Mouse (Mus musculus) liver, embryonic 11.5 days (tissue): Measurements from ENCODE around the gene Lpar2. TPM values are rescaled to one million over a fixed set of nuclear protein-coding genes. Genes with fewer than 3 reads are reported as not detected.

Experiments
- ATAC-seq: fragments of 200-750 bp; cut with Nextera tagmentation; replicated peaks from 2 replicates; pipeline ENCODE4 v1.8.0; 2017; ENCODE audit warnings: moderate number of reproducible peaks, mild to moderate bottlenecking, moderate TSS enrichment, moderate library complexity; ENCODE audit not compliant: low FRiP score
- DNase-seq: peaks from one replicate; pipeline ENCODE4 v3.0.0-alpha.2; 2017; ENCODE audit warnings: low spot score
- H3K27ac ChIP-seq: fragments of 300-500 bp; sonication (generic); 2 replicates; pipeline ENCODE4 v1.5.1; 2014; ENCODE audit warnings: mild to moderate bottlenecking, low read depth, low read length, control low read depth
- H3K27me3 ChIP-seq: fragments of 300-500 bp; sonication (generic); replicated peaks from 2 replicates; pipeline ENCODE4 v1.6.1; 2014; ENCODE audit warnings: low read length, mixed read lengths; ENCODE audit not compliant: control insufficient read depth, insufficient read depth
- H3K36me3 ChIP-seq: fragments of 300-500 bp; sonication (generic); 2 replicates; pipeline ENCODE4 v1.6.1; 2014; ENCODE audit warnings: mild to moderate bottlenecking, low read length, moderate library complexity, mixed read lengths; ENCODE audit not compliant: control insufficient read depth, insufficient read depth
- H3K4me1 ChIP-seq: fragments of 300-500 bp; sonication (generic); replicated peaks from 2 replicates; pipeline ENCODE4 v1.6.1; 2014; ENCODE audit warnings: low read length, mixed read lengths; ENCODE audit not compliant: control insufficient read depth, insufficient read depth
- H3K4me2 ChIP-seq: fragments of 300-500 bp; sonication (generic); 2 replicates; pipeline ENCODE4 v1.6.1; 2014; ENCODE audit warnings: mild to moderate bottlenecking, control low read depth, moderate library complexity
- H3K4me3 ChIP-seq: fragments of 300-500 bp; sonication (generic); 2 replicates; pipeline ENCODE4 v1.5.1; 2014; ENCODE audit warnings: low read depth, low read length, control low read depth
- H3K9ac ChIP-seq: fragments of 300-500 bp; sonication (generic); 2 replicates; pipeline ENCODE4 v1.6.1; 2014; ENCODE audit warnings: low read depth, low read length, control low read depth
- H3K9me3 ChIP-seq: fragments of 300-500 bp; sonication (generic); 2 replicates; pipeline ENCODE4 v1.6.1; 2016; ENCODE audit warnings: low read length, inconsistent platforms, mixed read lengths; ENCODE audit not compliant: control insufficient read depth
- WGBS: fragments of 180-500 bp; shearing (Covaris S2); extraction: QIAGEN DNeasy Blood & Tissue Kit; methylation state at CpG from one replicate; pipeline ENCODE4 v1.1.7; 2014; 5-methylcytosine and 5-hydroxymethylcytosine counted together
- polyA plus RNA-seq: library from polyadenylated mRNA; unstranded; fragments of >200 nt; fragmentation: Nextera tagmentation; extraction: Ambion mirVana; gene quantifications from 2 replicates; pipeline ENCODE4 v1.2.1, GENCODE M21; 2014

Gene Lpar2
- polyA plus RNA-seq, 1 experiment from 2014 or later = 0.44 TPM

DNA sequence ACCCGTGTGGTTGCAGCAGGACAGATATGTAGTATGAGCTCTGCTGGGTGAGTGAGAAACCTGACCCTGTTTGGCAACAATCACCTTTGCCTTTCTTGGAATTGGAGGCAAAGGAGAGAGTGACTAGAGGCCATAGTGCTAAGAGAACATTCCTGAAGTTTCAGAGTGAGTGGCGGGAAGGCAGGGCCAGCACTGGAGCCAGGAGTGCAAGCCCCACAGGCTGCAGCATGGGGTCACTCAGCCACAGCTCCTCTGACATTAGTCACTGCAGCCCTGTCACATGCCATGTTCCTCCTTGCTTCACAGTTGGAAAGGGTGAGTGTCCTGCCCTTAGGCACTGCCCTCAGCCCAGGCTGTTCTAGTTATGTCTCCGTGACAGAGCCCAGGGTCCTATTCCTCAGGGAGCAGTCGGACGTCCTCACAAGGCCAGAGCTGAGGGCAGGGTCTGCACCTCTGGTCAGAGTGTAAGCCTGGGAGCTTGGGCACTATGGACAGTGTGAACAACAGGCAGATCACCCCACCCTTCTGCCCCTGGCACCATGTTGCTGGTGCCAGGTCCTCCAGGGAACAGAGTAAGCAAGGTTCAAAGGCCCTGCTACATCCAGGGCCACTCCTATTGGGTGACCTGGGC, 45.6 kb downstream of the Lpar2 start:
- ATAC-seq (no peak), DNase-seq (no peak)
- Histone ChIP-seq H3K27ac (no peak overlapping the region), H3K36me3 (no peaks in the 10 kb centered on the region), H3K27me3 (peaks cover 3% of the 10 kb centered on the region; the same call in 1 of the 2 replicates), H3K9ac (no peak overlapping the region), H3K4me3 (no peak overlapping the region), H3K4me1 (no peaks in the 10 kb centered on the region), H3K9me3 (no peaks in the 10 kb centered on the region), H3K4me2 (no peak overlapping the region)
- 68% methylated on average over 5 of the region's 5 CpGs for WGBS

DNA sequence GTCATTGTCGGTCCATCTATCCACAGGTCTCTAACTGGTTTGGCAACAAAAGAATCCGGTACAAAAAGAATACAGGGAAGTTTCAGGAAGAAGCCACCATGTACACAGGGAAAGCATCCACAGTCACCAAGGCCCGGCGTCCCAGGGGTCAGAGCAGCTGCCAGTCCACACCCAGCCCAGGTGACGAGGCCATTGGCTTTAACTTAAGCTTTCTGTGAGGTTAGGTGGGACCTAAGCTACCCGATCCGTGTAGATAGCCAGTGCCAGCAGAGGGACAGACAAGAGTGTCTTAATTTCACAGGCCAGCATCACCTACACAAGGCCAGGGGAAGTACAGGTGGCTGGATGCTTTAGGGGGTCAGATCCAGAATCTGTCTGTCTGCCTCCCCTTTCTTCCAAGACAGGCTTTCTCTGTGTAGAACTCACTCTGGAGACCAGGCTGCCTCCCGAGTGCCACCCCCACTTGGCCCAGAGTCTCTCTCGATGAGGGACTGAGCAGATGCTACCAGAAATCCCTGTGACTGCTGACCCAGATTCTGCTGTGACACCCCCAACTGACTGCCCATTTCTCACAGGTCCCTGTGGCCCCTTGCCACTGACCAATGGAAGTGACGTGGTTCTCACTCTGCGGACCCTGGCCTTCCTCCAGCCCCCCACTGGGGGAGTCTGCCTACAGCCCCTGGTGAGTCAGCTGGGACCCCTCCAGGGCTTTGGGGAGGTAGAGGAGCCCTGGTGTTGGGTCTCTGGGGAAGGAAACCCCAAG, 48.0 kb downstream of the Lpar2 start:
- Histone ChIP-seq H3K27me3 (peaks cover 5% of the 10 kb centered on the region; the same call in 1 of the 2 replicates), H3K4me3 (no peak overlapping the region), H3K4me2 (no peak overlapping the region), H3K9me3 (no peaks in the 10 kb centered on the region), H3K36me3 (no peaks in the 10 kb centered on the region), H3K4me1 (no peaks in the 10 kb centered on the region), H3K9ac (no peak overlapping the region), H3K27ac (no peak overlapping the region)
- WGBS = 76% methylated on average over 11 of the region's 11 CpGs
- no peak for DNase-seq
- ATAC-seq = no peak

DNA sequence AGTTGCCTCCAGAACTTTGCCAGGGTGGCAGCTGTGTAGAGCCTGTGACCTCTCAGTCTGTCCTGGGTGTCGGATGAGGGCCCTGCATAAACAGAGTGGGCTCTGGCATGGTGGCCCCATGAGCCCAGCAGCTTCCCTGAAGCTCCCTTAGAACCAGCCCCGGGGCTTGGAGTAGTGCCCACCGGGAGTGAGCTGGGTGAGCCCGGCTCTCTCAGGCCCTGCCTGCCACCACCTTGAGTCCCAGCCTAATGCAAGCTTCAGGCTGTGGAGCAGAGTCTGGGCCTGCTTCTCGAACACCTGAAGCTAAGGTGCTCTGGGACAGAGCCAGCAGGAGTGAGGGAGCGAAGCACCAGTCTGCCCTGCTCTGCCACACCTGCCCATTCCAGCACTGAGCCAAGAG, 48.7 kb downstream of the Lpar2 start:
- Histone ChIP-seq H3K4me2 (no peak overlapping the region), H3K27me3 (peaks cover 8% of the 10 kb centered on the region; the same call in 1 of the 2 replicates)
- WGBS = 81% methylated on average over 6 of the region's 6 CpGs

DNA sequence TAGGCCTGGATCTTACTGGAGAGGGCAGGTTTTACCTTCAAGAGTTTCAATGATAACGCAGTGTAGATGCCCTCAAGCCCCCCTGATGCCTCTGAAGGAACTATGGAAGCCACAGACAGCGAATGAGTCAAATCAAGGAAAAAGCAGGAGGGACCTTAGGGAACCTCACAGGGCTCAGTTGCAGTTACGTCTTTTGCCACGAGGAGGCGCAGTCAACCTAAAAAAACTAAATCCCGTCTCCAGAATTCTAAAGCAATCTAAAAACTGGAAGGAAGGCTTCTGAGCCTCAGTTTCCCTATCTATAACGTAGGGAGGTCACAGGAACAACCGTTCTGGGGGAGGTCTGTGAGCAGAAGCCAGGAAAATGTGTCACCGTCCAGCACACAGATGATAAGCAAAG, 51.9 kb downstream of the Lpar2 start:
- no peak overlapping the region for H3K27ac ChIP-seq
- H3K4me1 ChIP-seq = no peaks in the 10 kb centered on the region
- H3K27me3 ChIP-seq = peaks cover 21% of the 10 kb centered on the region
- WGBS = 10% methylated on average over 9 of the region's 9 CpGs
- no peak overlapping the region for H3K4me2 ChIP-seq
- H3K36me3 ChIP-seq = no peaks in the 10 kb centered on the region
- H3K9me3 ChIP-seq = no peaks in the 10 kb centered on the region
- H3K9ac ChIP-seq = no peak overlapping the region
- H3K4me3 ChIP-seq = no peak overlapping the region
- ATAC-seq = no peak
- no peak for DNase-seq

More for the DNA sequence above, 48.7 kb downstream of the Lpar2 start:
- H3K36me3 ChIP-seq = no peaks in the 10 kb centered on the region
- H3K4me3 ChIP-seq = no peak overlapping the region
- DNase-seq (no peak), ATAC-seq (no peak)
- no peaks in the 10 kb centered on the region for H3K9me3 ChIP-seq
- H3K4me1 ChIP-seq = no peaks in the 10 kb centered on the region
- no peak overlapping the region for H3K27ac ChIP-seq
- H3K9ac ChIP-seq = no peak overlapping the region

DNA sequence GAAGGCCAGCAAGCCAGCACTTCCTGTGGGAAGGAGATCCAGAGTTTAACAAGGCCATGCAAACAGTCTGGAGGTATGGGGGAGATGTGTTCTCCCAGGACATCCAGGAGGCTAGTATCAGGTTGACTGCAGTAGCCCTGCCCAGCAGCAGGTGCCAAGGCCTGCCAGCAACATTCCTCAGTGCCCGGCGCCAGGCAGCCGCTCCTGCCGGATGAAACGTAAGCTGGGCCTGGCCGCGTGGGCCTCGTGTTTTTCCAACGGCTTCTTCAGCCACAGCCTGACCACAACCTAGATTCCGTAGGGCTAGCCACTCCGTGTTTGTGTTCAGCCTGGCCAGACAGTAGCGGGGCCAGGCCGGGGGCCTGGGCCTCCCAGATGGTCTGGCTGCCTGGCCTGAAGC, 52.4 kb downstream of the Lpar2 start:
- no peak overlapping the region for H3K4me2 ChIP-seq
- no peak for DNase-seq
- ATAC-seq = no peak
- no peaks in the 10 kb centered on the region for H3K36me3 ChIP-seq
- H3K4me1 ChIP-seq = no peaks in the 10 kb centered on the region
- no peak overlapping the region for H3K9ac ChIP-seq
- no peak overlapping the region for H3K27ac ChIP-seq
- H3K9me3 ChIP-seq = no peaks in the 10 kb centered on the region
- 78% methylated on average over 13 of the region's 13 CpGs for WGBS
- no peak overlapping the region for H3K4me3 ChIP-seq
- peaks cover 26% of the 10 kb centered on the region for H3K27me3 ChIP-seq

DNA sequence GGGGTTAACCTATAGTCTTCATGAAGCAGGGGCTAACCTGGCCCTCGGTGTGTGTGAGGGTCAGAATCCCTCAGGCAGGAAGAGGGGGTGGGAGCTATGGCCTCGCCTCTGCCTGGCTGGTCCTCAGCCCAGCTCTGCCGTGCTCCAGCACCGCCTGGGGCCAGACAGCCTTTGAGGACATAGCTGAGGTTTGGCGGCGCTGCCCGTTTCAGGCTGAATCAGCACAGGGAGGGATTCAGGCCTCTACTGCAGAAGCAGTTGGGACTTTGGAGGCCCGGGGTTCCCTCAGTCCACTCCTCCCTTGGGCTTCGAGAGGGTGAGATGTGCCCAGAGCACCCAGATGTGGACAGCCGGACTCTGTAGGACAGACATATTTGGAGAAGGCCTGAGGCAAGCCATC, 53.9 kb downstream of the Lpar2 start:
- ATAC-seq (no peak), DNase-seq (no peak)
- H3K9ac ChIP-seq = no peak overlapping the region
- H3K27me3 ChIP-seq = peaks cover 40% of the 10 kb centered on the region
- no peaks in the 10 kb centered on the region for H3K36me3 ChIP-seq
- 43% methylated on average over 10 of the region's 10 CpGs for WGBS
- no peaks in the 10 kb centered on the region; the same call in 1 of the 2 replicates for H3K4me1 ChIP-seq
- H3K4me2 ChIP-seq = no peak overlapping the region
- no peak overlapping the region for H3K27ac ChIP-seq
- H3K9me3 ChIP-seq = no peaks in the 10 kb centered on the region
- H3K4me3 ChIP-seq = no peak overlapping the region

DNA sequence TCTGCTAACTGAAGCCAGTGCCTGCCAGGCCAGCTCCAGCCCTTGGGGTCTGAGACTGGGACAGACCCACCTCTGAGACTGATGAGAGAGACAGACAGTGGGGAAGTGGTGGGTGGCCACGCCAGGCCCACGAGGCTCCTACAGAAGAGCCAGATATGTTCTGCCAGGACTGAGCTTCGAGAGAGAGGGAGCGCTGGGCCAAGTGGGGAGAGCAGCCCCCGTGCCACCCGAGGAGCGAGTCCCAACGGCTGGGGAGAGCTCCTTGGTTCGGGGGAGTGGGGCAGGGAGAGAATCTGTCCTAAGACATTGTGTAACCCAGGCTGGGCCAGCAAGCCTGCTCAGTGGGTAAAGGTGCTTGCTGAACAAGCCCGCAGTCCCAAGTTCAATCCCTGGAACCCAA, 54.7 kb downstream of the Lpar2 start:
- Histone ChIP-seq H3K27me3 (peaks cover 49% of the 10 kb centered on the region), H3K9me3 (no peaks in the 10 kb centered on the region), H3K4me1 (peaks cover 2% of the 10 kb centered on the region), H3K27ac (no peak overlapping the region), H3K36me3 (no peaks in the 10 kb centered on the region), H3K9ac (no peak overlapping the region), H3K4me3 (no peak overlapping the region), H3K4me2 (no peak overlapping the region)
- no peak for DNase-seq
- 66% methylated on average over 10 of the region's 10 CpGs for WGBS
- ATAC-seq = no peak

DNA sequence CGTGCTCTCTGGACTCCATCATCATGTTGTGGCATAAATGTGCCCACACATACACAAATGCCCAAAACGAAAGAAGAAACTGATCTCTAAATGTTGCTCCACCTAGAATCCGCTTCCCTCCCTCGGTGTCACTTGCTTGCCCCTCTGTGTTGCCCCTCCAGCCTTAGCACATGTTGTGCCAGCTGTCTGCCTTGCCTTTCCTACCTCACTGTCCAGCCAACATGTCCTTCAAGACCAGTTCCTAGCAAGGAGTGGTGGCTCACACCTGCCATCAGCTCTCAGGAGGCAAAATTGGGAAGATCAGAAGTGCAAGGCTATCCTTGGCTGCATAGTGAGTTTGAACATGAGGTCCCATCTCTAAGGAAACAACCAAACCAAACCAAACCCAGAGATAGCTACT, 55.2 kb downstream of the Lpar2 start:
- DNase-seq (no peak), ATAC-seq (no peak)
- Histone ChIP-seq H3K4me1 (peaks cover 2% of the 10 kb centered on the region), H3K27me3 (peaks cover 53% of the 10 kb centered on the region), H3K36me3 (no peaks in the 10 kb centered on the region), H3K9me3 (no peaks in the 10 kb centered on the region), H3K27ac (no peak overlapping the region), H3K4me2 (no peak overlapping the region), H3K9ac (no peak overlapping the region), H3K4me3 (no peak overlapping the region)
- WGBS = 84% methylated on average over 4 of the region's 4 CpGs

DNA sequence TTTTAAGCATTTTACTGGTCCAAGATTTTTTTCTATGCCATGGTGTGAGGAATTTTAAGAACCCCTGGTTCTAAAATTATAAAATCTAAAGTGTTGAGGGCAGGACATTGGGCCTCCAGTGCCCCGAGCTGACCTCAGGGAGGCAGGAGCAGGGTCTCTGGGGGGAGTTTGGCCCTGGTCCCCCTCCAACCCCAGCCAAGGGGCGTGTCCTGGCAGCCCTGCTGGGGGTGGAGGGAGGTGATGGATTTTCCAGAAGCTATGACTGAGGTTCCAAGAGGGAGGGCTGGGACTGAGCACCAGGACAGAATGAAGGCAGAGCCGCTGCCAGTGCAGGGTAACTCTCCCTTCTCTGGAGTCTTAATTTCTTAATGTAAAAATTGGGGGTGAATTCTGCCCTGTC, 55.8 kb downstream of the Lpar2 start:
- H3K27me3 ChIP-seq = peaks cover 56% of the 10 kb centered on the region
- 59% methylated on average over 3 of the region's 3 CpGs for WGBS

More for the DNA sequence above, 55.8 kb downstream of the Lpar2 start:
- no peak for ATAC-seq
- DNase-seq = no peak
- H3K4me3 ChIP-seq = no peak overlapping the region
- H3K4me1 ChIP-seq = peaks cover 2% of the 10 kb centered on the region
- no peak overlapping the region for H3K9ac ChIP-seq
- H3K36me3 ChIP-seq = no peaks in the 10 kb centered on the region
- H3K9me3 ChIP-seq = no peaks in the 10 kb centered on the region
- H3K4me2 ChIP-seq = no peak overlapping the region
- no peak overlapping the region for H3K27ac ChIP-seq
